ENCODE assay signal across 8 mouse cellular contexts in the genomic region with DNA sequence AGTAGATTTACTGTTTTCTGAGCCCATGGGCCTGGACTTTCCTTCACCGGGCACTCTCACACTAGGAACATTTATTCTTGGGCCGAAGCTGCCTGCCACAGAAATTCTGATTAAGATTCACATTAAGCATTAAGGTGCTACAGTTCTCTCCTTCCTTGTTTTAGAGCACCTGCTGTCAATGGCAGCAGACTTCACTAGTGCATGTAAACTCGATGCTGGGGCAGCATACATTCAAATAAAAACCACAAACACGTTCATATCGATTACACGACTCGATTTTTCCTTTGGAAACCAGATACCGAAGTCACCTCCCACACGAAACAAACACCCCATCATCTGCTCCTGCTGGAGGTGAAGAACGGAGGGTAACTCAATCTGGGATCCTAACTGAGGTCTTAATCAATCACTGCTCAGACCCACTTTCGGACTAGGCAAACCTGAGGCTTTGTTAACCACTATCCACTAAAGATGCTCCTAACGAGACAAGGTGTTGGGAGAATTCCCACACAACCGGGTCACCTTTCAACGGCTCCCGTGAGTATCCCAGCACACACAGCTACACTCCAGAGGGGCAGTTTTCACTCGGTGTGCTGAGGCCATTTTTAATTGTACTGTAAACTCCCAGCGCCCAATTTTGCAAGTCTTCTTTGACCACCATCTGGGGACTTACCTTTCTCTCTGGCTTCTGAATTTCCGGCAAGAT. TPM values are rescaled to one million over a fixed set of nuclear protein-coding genes. Genes with fewer than 3 reads are reported as not detected.
DNase-seq lines count a peak whose midpoint lies in the region; ATAC-seq and TF ChIP-seq lines count a peak whose summit lies in the region.

No protein-coding gene starts in this region.

- ATAC-seq in lung, embryonic 15.5 days (ENCODE audit: borderline replicate concordance, extremely low read depth, low FRiP score, low TSS enrichment) = no peak

- no peak for TF ChIP-seq POLR2A in bone marrow, adult 2 months (IDR thresholded peaks at IDR 0.05; ENCODE audit: borderline replicate concordance, control insufficient read depth, low read depth, low read length)

- 5% methylated on average over 18 of the region's 18 CpGs for WGBS in lung, embryonic 15.5 days
- 8% methylated on average over 18 of the region's 18 CpGs for WGBS in bone marrow, adult 2 months
- WGBS in midbrain, embryonic 10.5 days = 20% methylated on average over 18 of the region's 18 CpGs

- H3K36me3 ChIP-seq in lung, embryonic 15.5 days = peaks cover 33% of the 10 kb centered on the region
- peaks cover 43% of the 10 kb centered on the region for H3K36me3 ChIP-seq in midbrain, embryonic 10.5 days

- TF ChIP-seq CTCF in bone marrow, adult 2 months (IDR thresholded peaks at IDR 0.05; ENCODE audit: control insufficient read depth, insufficient read depth, low read length) = no peak

- no peak overlapping the region for H3K27ac ChIP-seq in lung, embryonic 15.5 days
- H3K27ac ChIP-seq in bone marrow, adult 2 months (ENCODE audit: control insufficient read depth, insufficient read depth, low read depth, low read length, poor library complexity) = peak overlapping the region; percentile 74; the same call in 1 of the 2 replicates
- peak overlapping the region; percentile 89 for H3K27ac ChIP-seq in midbrain, embryonic 10.5 days (replicated peaks)

- peak overlapping the region; percentile 76 for H3K4me3 ChIP-seq in lung, embryonic 15.5 days
- H3K4me3 ChIP-seq in bone marrow, adult 2 months (replicated peaks; ENCODE audit: control insufficient read depth, low read depth, low read length) = peak overlapping the region; percentile 79
- H3K4me3 ChIP-seq in midbrain, embryonic 10.5 days = peak overlapping the region; percentile 95

- DNase-seq in lung, postnatal 14 days = no peak
- peak; percentile 17 for DNase-seq in heart, postnatal 4 days
- DNase-seq in midbrain, embryonic 10.5 days (ENCODE audit: low spot score) = peak; percentile 30
- DNase-seq in frontal cortex, postnatal 36 days (ENCODE audit: low spot score in 2 of 2) = no peak
- no peak for DNase-seq in urinary bladder, postnatal 25 days (ENCODE audit: low spot score)
- DNase-seq in cerebellum, adult 11 months = no peak

- H3K4me2 ChIP-seq in lung, embryonic 15.5 days = peak overlapping the region; percentile 77

- H3K4me1 ChIP-seq in lung, embryonic 15.5 days = peaks cover 30% of the 10 kb centered on the region
- H3K4me1 ChIP-seq in bone marrow, adult 2 months (ENCODE audit: control insufficient read depth, insufficient read depth, low read length) = peaks cover 4% of the 10 kb centered on the region
- peaks cover 28% of the 10 kb centered on the region for H3K4me1 ChIP-seq in midbrain, embryonic 10.5 days

- H3K9me3 ChIP-seq in lung, embryonic 15.5 days = no peaks in the 10 kb centered on the region
- no peaks in the 10 kb centered on the region for H3K9me3 ChIP-seq in midbrain, embryonic 10.5 days (replicated peaks)

- H3K27me3 ChIP-seq in lung, embryonic 15.5 days = no peaks in the 10 kb centered on the region
- no peaks in the 10 kb centered on the region for H3K27me3 ChIP-seq in midbrain, embryonic 10.5 days (ENCODE audit: low read depth, poor library complexity, severe bottlenecking)

- peak overlapping the region; percentile 87 for H3K9ac ChIP-seq in lung, embryonic 15.5 days

RNA-seq across cellular contexts. Expression of gene Sec61a1, which starts 0.9 kb away (rescaled TPM):
- 236 and 241 TPM in 2 replicates for polyA plus RNA-seq in lung, embryonic 15.5 days (2015; fragmentation: Nextera tagmentation; extraction: Ambion mirVana)
- polyA plus RNA-seq in bone marrow, adult 2 months (2011; ENCODE audit: insufficient read depth, insufficient read length, low replicate concordance, missing spikeins) = 36.0 and 40.5 TPM in 2 replicates
- total RNA-seq in heart, postnatal 4 days (2021) = 100 to 1,000 TPM; 116 to 121 TPM
- 208 and 215 TPM in 2 replicates for polyA plus RNA-seq in midbrain, embryonic 10.5 days (2016; fragmentation: Nextera tagmentation; extraction: Ambion mirVana)

RNA-seq across cellular contexts. Expression of gene Ruvbl1, which starts 52.6 kb away (rescaled TPM):
- polyA plus RNA-seq in lung, embryonic 15.5 days (2015; fragmentation: Nextera tagmentation; extraction: Ambion mirVana) = 147 and 148 TPM in 2 replicates
- 27.7 and 28.3 TPM in 2 replicates for polyA plus RNA-seq in bone marrow, adult 2 months (2011; ENCODE audit: insufficient read depth, insufficient read length, low replicate concordance, missing spikeins)
- 10 to 100 TPM; 24.5 to 24.7 TPM for total RNA-seq in heart, postnatal 4 days (2021)
- 180 and 192 TPM in 2 replicates for polyA plus RNA-seq in midbrain, embryonic 10.5 days (2016; fragmentation: Nextera tagmentation; extraction: Ambion mirVana)

Comparison
In these comparisons a context has a peak if more than half of its experiments do, and no peak if none do; other contexts are left out.
1. DNase-seq: peak in heart, postnatal 4 days (single experiment) and midbrain, embryonic 10.5 days (single experiment); none in lung, postnatal 14 days (single experiment), frontal cortex, postnatal 36 days (0 of 2), urinary bladder, postnatal 25 days (single experiment) and cerebellum, adult 11 months (single experiment).
2. Peak in every context shown above with its lines, with median percentiles within 50 percentile points of each other: H3K4me3 ChIP-seq.